Mouse (Mus musculus): ENCODE data around the gene Dnajb4.
"Not testable (repeated sequence)": the region's sequence is repeated elsewhere in the genome, so short reads cannot be mapped to it uniquely, and the experiment has no call there.

The Dnajb4 gene

DNA sequence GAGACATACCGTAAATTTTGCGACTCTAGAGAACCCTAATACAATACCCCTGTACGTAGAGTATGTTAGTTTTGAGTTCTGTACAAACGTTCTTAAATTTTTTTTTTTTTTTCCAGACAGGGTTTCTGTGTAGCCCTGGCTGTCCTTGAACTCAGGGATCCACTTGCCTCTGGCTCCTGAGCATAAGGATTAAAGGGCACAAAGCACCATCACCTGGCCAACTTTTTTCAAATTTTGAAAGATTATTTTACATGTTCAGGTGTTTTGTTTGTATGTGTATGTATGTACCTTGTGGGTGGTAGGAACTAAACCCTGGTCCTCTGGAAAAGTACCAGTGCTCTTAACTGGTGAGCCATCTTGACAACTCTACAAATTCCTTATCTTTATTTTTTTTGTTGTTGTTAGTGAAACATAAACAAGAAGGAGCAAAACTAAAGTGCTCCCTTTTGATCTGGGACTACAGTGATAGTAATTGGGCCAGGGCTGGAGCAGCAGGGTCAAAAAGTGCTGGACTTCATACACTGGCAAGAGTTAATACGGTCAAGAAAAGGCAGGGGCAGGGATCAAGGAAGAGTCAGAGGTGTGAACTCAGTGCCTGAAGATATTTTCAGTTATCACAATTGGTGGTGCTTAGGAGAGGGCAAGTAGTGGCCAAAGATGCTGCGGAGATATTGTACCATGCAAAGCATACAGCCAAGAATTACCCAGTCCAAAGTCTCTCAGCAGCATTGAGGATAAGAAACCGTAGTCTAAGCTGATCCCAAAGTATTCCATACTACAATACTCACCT, 1.8 kb downstream of the Dnajb4 start:
- DNase-seq, result no peak

GRCm38 (mm10) chr3:152207156-152207555, 2.9 kb downstream of the Dnajb4 start:
- no peak for DNase-seq

DNA sequence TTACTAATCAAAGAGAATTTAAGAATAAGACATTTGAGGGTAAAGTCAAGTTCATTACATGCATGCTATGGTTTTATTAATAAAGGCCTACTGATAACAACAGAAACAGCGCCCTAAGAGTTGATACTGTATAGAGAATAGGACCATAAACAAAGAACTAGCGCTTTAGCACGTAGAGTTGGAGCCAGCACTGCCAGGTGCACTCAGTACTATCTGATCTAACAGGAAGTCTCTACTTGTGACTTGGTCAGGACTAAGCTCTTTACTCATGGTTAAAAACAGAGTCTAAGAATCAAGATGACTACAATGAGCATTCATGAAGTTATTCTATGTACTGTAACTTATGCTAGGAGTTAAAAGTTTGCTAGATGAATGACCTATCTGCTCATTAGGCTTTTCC, 5.5 kb downstream of the Dnajb4 start:
- DNase-seq, result no peak

DNA sequence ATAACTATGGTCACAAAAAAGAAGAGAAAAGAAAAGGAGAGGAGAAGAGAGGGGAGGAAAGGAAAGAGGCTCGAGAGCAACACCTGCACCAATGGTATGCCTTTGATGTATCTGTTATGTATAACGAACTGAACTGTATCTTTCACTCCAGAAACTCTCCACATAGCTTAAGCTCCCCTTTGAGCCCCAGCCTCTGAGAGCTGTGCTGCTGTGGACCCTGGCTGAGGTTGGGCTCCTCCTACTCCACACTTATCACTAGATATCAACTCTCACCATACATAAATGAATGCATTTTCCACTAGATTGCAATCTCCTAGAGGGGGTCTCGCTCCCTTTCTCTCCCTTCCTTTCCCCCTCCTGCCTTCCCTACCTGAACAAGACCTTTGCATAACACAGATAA, 6.1 kb downstream of the Dnajb4 start:
- DNase-seq, result no peak

DNA sequence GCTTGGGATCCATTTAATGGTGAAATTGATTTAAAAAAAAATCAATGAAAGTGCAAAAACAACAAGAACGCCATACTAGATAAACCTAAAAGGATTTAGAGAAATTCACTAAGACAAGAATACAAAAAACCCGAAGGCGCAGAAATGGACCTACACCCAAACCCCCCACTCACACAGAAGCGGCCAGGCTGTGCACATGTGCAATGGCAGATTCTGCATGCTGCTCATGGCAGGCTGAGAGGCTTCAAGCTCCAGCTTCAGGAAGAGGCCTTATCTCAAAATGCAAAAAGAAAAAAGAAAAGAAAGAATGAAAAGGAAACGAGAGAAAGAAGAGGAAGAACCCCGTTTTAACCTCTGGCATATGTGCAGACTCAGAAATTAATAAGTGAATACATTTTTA, 6.7 kb downstream of the Dnajb4 start:
- no peak for DNase-seq

DNA sequence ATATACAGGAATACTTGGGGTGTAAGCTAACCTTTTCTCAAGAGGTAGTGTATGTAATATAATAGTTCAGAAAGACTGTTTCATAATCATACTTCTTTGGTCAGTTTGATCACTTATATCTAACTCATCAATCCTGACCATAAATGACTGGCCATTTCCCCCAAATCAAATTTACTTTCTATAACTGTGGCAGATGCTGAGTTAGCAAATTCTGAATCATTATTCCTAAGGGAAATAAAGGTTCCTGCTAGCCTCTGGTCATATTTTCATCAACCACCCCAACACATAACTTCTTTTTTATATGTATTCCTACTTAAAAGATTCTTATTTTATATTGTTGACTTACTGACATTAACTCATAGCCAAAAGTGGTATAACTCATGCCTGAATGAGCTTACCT, 7.2 kb downstream of the Dnajb4 start:
- DNase-seq, result no peak

GRCm38 (mm10) chr3:152201651-152202050, 8.5 kb downstream of the Dnajb4 start:
- no peak for DNase-seq

- DNase-seq, result no peak
These were observed 8.9 kb downstream of the Dnajb4 start for GRCm38 (mm10) chr3:152201181-152201580.

GRCm38 (mm10) chr3:152199125-152199524, 11.0 kb downstream of the Dnajb4 start:
- no peak for DNase-seq

DNA sequence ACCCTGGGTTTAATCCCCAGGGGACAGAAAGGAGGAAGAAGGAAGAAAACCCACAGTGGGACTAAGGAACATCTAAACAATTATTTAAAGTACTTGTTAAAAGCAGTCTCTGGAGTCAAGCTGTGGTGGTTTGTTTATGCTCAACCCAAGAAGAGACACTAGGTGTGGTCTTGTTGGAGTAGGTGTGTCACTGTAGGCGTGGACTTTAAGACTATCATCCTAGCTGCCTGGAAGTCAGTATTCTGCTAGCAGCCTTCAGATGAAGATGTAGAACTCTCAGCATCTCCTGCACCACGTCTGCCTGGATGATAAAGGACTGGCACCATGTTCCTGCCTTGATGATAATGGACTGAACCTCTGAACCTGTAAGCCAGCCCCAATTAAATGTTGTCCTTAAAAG, 12.9 kb downstream of the Dnajb4 start:
- DNase-seq, result not testable (repeated sequence)

GRCm38 (mm10) chr3:152193635-152194097, 16.4 kb downstream of the Dnajb4 start:
- DNase-seq, result peak; percentile 82 to 91

DNA sequence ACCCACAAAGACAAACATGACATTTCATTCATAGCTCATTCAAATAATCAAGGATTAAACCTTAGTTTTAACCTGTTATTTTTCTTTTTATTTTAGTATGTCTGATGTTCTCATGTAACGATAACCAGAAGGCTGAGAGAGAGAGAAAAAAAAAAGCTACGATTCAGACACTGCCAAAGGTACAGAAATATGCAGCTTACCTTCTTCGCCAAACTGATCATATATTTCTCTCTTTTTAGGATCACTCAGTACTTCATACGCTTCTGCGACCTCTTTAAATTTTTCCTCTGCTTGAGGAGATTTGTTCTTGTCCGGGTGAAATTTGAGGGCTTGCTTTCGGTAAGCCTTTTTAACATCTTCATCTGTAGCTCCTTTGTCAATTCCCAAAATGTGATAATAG, 16.9 kb downstream of the Dnajb4 start:
- no peak for DNase-seq

DNA sequence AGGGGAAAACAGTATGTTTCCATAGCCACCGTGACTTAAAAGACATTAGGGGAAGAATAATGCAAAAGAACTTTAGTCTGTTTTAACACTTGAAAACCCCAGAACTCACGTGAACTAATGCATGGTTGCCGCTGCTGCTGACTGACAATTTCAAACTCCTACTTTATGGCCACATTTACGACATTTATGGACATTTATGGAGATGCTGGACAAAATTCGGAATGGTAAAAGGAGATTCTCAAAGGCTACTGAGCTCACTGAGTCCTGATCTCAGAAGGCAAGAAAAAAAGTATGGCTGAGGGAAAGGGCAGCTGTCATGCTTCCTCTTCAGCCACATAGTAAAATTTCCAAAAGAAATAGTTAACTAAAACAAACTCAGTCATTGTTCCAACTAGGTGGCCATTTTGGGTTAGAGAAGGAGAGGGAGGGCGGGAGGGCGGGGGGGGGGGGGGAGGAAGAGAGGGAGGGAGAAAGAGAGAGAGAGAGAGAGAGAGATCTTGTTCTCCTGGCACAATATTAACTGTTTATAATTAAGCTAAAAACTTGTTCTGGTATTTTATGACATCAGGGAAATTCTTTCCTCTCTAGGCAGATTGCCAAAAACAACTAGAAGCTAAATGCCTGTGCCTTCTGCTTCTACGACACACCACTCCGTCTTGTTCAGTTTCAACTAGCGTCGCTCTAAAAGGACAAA, 17.7 kb downstream of the Dnajb4 start:
- DNase-seq, result no peak

GRCm38 (mm10) chr3:152191791-152192237, 18.3 kb downstream of the Dnajb4 start:
- peak; percentile 32 to 36 for DNase-seq

DNA sequence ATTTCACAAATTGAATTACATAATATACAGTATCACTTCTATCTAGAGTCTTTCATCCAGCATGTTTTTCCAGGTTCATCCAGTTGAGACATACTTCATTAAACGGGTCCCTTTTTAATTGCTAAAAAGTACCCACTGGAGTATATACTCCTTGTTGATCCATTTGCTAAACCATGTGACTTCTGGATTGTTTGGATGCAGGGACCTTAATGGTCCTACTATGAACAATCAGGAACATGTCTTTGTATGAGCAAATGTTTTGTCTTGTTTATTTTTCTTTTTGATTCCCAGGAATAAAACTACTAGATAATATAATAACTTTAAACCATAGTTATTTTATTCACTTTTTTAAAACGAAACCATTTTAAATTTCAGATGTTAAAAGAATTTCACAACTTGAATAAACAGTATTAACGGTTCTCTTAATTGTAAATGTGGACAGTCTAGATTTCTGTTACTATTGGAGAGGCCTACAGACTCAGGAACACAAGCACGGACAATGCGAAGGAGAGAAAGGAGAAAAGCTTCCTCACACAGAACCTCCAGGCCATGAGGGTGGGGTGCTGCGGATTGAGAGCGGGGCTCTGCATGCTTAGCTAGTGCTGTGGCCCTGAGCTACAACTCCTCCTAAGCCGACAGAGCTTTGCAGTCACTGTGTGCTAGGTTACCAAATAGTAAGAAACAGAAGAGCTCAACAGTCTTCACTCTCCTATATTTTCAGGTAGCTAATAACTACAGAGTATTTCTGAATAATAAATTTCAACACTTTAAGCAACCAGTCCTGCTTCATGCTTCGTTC, 19.2 kb downstream of the Dnajb4 start:
- no peak for DNase-seq

GRCm38 (mm10) chr3:152189306-152189705, 20.8 kb downstream of the Dnajb4 start:
- DNase-seq, result no peak

DNA sequence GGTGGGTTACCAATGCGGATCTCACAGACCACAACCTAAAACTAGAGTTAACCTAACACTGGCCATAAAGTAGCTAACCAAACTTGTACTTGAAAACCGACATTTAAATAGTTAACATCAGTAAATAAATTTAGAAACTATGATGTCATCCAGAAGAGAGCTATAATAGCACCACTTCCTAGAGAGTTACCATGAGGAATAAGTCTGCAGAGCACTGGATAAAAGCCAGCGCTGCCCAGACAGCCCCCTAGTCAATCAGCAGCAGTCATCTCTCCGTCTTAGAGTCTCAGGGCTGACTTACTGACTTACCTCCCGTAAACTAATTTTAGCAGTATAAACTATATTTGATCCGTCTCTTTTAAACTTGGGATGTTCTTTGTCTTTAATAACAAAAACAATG, 24.0 kb downstream of the Dnajb4 start:
- no peak for DNase-seq

GRCm38 (mm10) chr3:152183522-152183921, 26.6 kb downstream of the Dnajb4 start:
- DNase-seq, result no peak

GRCm38 (mm10) chr3:152180624-152181023, 29.5 kb downstream of the Dnajb4 start:
- no peak for DNase-seq

GRCm38 (mm10) chr3:152179285-152179684, 30.8 kb downstream of the Dnajb4 start:
- DNase-seq, result no peak

DNA sequence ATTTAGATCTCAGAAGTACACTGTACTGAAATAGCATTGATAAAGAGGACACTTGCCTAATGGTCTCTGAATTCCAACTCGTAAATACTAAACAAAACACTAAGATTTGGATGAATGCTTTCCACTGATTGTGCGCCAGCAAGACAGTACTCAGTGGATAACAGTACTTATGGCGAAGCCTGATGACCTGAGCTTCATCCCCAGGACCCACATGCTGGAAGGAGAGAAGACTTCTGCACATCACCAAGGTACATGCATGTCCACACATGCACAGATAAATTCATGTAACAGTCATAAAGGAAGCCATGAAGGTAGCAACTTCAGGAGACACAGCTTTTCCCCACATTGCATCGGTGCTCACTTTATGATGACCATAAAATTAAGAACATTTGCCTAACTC, 31.3 kb downstream of the Dnajb4 start:
- DNase-seq, result no peak

DNA sequence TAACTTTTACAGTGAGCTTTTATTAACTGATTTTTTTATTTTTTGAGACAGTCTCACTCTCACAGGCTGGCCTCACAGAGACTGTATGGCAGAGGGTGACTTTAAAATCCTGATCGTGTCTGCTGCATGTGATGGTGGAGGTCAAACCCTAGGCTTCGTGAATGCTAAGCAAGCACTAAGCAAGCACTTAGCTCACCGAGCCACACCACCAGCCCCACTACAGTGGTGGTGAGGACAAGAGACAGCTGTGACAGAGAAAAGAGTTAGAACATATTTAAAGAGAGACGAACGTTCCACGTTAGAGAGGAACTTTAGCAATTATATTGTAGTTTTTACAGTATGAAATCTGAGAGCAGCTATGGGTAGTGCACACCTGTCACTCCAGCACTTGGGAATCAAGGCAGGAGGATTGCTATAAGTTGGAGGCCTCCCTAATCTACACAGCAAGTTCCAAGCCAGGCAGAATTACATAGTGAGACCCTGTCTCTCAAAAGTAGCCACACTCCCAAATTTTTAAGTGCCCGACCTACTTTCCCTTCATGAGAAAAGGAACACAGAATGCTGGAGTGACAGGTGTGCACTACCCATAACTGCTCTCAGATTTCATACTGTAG, 37.7 kb downstream of the Dnajb4 start:
- no peak for DNase-seq

- DNase-seq, result no peak
These were observed 38.2 kb downstream of the Dnajb4 start for GRCm38 (mm10) chr3:152171862-152172261.
